Mouse (Mus musculus) telencephalon, adult 2 months (tissue): ENCODE data around the gene Tsc22d4.
A peak's percentile ranks its signal among the peaks of the same experiment; 100 is the strongest.

ENCODE experiments used
- DNase-seq: peaks from one replicate; pipeline ENCODE4 v3.0.0-alpha.2; 2011; ENCODE audit warnings: low read depth, low spot score

Gene Tsc22d4

GRCm38 (mm10) chr5:137764609-137765340 lies 19.2 kb downstream of the Tsc22d4 start:
- no peak for DNase-seq

GRCm38 (mm10) chr5:137766270-137766669 lies 20.7 kb downstream of the Tsc22d4 start:
- DNase-seq: no peak

- no peak for DNase-seq
These were observed 22.9 kb downstream of the Tsc22d4 start for GRCm38 (mm10) chr5:137768475-137768874.

- no peak for DNase-seq
These were observed 25.2 kb downstream of the Tsc22d4 start for GRCm38 (mm10) chr5:137770709-137771108.

- no peak for DNase-seq
These were observed 27.2 kb downstream of the Tsc22d4 start for GRCm38 (mm10) chr5:137772755-137773154.

- DNase-seq: no peak
These were observed 30.2 kb downstream of the Tsc22d4 start for GRCm38 (mm10) chr5:137775587-137776290.

- DNase-seq: no peak
These were observed 30.9 kb downstream of the Tsc22d4 start for GRCm38 (mm10) chr5:137776408-137776918.

- no peak for DNase-seq
These were observed 31.8 kb downstream of the Tsc22d4 start for GRCm38 (mm10) chr5:137777267-137777845.

- peak; percentile 97 for DNase-seq
These were observed 33.1 kb downstream of the Tsc22d4 start, which contains the start of gene Ppp1r35 for GRCm38 (mm10) chr5:137778635-137779034. Ppp1r35 (plus strand) TSS chr5:137778849.

- no peak for DNase-seq
These were observed 33.8 kb downstream of the Tsc22d4 start for GRCm38 (mm10) chr5:137779053-137779933.

GRCm38 (mm10) chr5:137781661-137782060 lies 36.1 kb downstream of the Tsc22d4 start:
- no peak for DNase-seq

- no peak for DNase-seq
These were observed 37.4 kb downstream of the Tsc22d4 start for GRCm38 (mm10) chr5:137782776-137783522.

- no peak for DNase-seq
These were observed 38.5 kb downstream of the Tsc22d4 start for GRCm38 (mm10) chr5:137783901-137784540.

- DNase-seq: no peak
These were observed 39.0 kb downstream of the Tsc22d4 start for GRCm38 (mm10) chr5:137784546-137784945.

- no peak for DNase-seq
These were observed 39.9 kb downstream of the Tsc22d4 start for GRCm38 (mm10) chr5:137785164-137786031.

- DNase-seq: peak; percentile 99
These were observed 40.8 kb downstream of the Tsc22d4 start for GRCm38 (mm10) chr5:137786109-137786942.

- peak; percentile 95 for DNase-seq
These were observed 41.8 kb downstream of the Tsc22d4 start, which contains the start of the genes Mepce and Zcwpw1 for GRCm38 (mm10) chr5:137787151-137787928. Mepce (minus strand) TSS chr5:137787655. Zcwpw1 (plus strand) TSS chr5:137787798.
